Mouse (Mus musculus): ENCODE results near the gene Rps6ka1. TPM values are rescaled to one million over a fixed set of nuclear protein-coding genes. Genes with fewer than 3 reads are reported as not detected.

The Rps6ka1 gene
- polyA plus RNA-seq (2012; rRNA removed) = 49.6 and 54.9 TPM in 2 replicates

GRCm38 (mm10) chr4:133887672-133888453 is at the start of gene Rps6ka1:
Gene Rps6ka1 (minus strand): TSS chr4:133887797.

Other genes starting within 250 kb of the Rps6ka1 start
- gene Zdhhc18, start 237.6 kb downstream of the Rps6ka1 start, polyA plus RNA-seq (2012; rRNA removed) = 16.2 and 20.2 TPM in 2 replicates
- 5.0 and 5.5 TPM in 2 replicates for gene Pigv, start 215.2 kb downstream of the Rps6ka1 start, polyA plus RNA-seq (2012; rRNA removed)
- gene Arid1a, start 131.0 kb downstream of the Rps6ka1 start, polyA plus RNA-seq (2012; rRNA removed) = 16.7 and 22.6 TPM in 2 replicates
- 2.3 and 3.2 TPM in 2 replicates for gene Hmgn2, start 80.9 kb upstream of the Rps6ka1 start, polyA plus RNA-seq (2012; rRNA removed)
- 6.3 and 6.7 TPM in 2 replicates for gene Dhdds, start 113.1 kb upstream of the Rps6ka1 start, polyA plus RNA-seq (2012; rRNA removed)
- gene Lin28a, start 131.0 kb upstream of the Rps6ka1 start, polyA plus RNA-seq (2012; rRNA removed) = not detected in 2 replicates
- gene Zfp683, start 166.0 kb upstream of the Rps6ka1 start, polyA plus RNA-seq (2012; rRNA removed) = 0.05 and 0.10 TPM in 2 replicates
- 7.5 and 9.4 TPM in 2 replicates for gene Crybg2, start 173.0 kb upstream of the Rps6ka1 start, polyA plus RNA-seq (2012; rRNA removed)
- 4.7 and 8.8 TPM in 2 replicates for gene Cd52, start 207.3 kb upstream of the Rps6ka1 start, polyA plus RNA-seq (2012; rRNA removed)
- 0.82 and 2.1 TPM in 2 replicates for gene Ubxn11, start 214.8 kb upstream of the Rps6ka1 start, polyA plus RNA-seq (2012; rRNA removed)
- 521 and 785 TPM in 2 replicates for gene Sh3bgrl3, start 241.0 kb upstream of the Rps6ka1 start, polyA plus RNA-seq (2012; rRNA removed)